Mouse (Mus musculus) G1E (cell line): ENCODE results near the gene Usp42. TPM values are rescaled to one million over a fixed set of nuclear protein-coding genes. Genes with fewer than 3 reads are reported as not detected.

Experiments used
- ATAC-seq: 2 replicates; pipeline ENCODE4 v1.8.0; 2016; ENCODE audit warnings: mild to moderate bottlenecking; ENCODE audit not compliant: insufficient number of reproducible peaks, poor library complexity, low FRiP score, severe bottlenecking; ENCODE audit errors: extremely low read depth
- DNase-seq: peaks from one replicate; pipeline ENCODE4 v3.0.0; 2012; ENCODE audit warnings: low spot score
- H3K27me3 ChIP-seq: 2 replicates; pipeline ENCODE4 v1.6.1; 2012; ENCODE audit warnings: mild to moderate bottlenecking, low read length, inconsistent platforms; ENCODE audit not compliant: insufficient read depth
- H3K36me3 ChIP-seq: replicated peaks from 2 replicates; pipeline ENCODE3; 2012; ENCODE audit warnings: mild to moderate bottlenecking, inconsistent platforms
- H3K4me1 ChIP-seq: 2 replicates; pipeline ENCODE4 v1.6.1; 2012; ENCODE audit warnings: low read depth, low read length, inconsistent platforms, mixed read lengths; ENCODE audit not compliant: insufficient read depth
- H3K4me3 ChIP-seq: 2 replicates; pipeline ENCODE4 v1.5.1; 2012; ENCODE audit warnings: low read depth, mild to moderate bottlenecking, inconsistent platforms, low read length, moderate library complexity, mixed read lengths
- H3K9me3 ChIP-seq: replicated peaks from 2 replicates; pipeline ENCODE4 v1.6.1; 2012; ENCODE audit warnings: inconsistent platforms
- CTCF ChIP-seq: IDR thresholded peaks from 2 replicates; pipeline ENCODE4 v1.5.1; 2012; ENCODE audit warnings: low read depth, low read length, inconsistent platforms, mixed read lengths
- GATA1 ChIP-seq: IDR thresholded peaks from 2 replicates; pipeline ENCODE4 v1.6.1; 2012; ENCODE audit warnings: borderline replicate concordance, low read length, inconsistent platforms, mixed read lengths
- GATA2 ChIP-seq: IDR thresholded peaks from 2 replicates; pipeline ENCODE4 v1.6.1; 2012; ENCODE audit warnings: low read depth, low read length, inconsistent platforms, borderline replicate concordance
- POLR2AphosphoS5 ChIP-seq: IDR thresholded peaks from 2 replicates; pipeline ENCODE4 v1.6.1; 2012; ENCODE audit warnings: low read depth, low read length, inconsistent platforms; ENCODE audit not compliant: insufficient replicate concordance
- TAL1 ChIP-seq: conservative IDR thresholded peaks from 2 replicates; pipeline ENCODE4 v1.6.1; 2012; ENCODE audit warnings: low read depth, low read length, inconsistent platforms, mixed read lengths
- polyA plus RNA-seq: library from polyadenylated mRNA; stranded (reverse); fragments of >175 nt; gene quantifications from 2 replicates; pipeline ENCODE4 v1.2.3, GENCODE M21; 2012
- total RNA-seq, 2 experiments: library from RNA; stranded (forward) in 1 of 2; stranded (reverse) in 1 of 2; fragments of 200-1000 nt in 1 of 2; fragments of >200 nt in 1 of 2; fragmentation: Nextera tagmentation in 1 of 2; gene quantifications; 2 replicates each; pipeline ENCODE4 v1.2.3; 2014 to 2017

Usp42 gene
- total and polyA plus RNA-seq, 3 experiments = 5.6 to 34.7 (median 21.3) TPM

DNA sequence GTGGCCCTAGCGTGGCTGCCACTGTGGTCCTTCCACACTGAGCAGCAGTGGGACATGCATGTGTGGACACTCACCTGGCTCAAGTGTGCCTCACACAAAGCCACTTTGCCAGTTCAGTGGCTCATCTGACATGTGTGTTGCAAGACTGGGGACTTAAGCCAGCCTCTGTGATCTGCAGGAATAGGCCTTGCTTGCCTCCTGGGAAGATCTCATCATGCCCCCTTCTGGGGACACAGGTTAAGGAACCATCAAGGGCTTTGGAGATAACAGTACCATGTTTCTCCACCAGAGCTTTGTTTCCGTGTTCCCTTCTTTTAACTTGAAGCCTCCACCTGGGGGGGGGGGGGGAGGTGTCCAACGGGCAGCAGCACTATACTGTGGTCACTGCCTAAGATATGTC is 35.8 kb downstream of the Usp42 start:
- no peaks in the 10 kb centered on the region for H3K9me3 ChIP-seq
- H3K4me1 ChIP-seq = peaks cover 69% of the 10 kb centered on the region
- peaks cover 100% of the 10 kb centered on the region for H3K36me3 ChIP-seq
- H3K27me3 ChIP-seq = no peaks in the 10 kb centered on the region
- no peak overlapping the region for H3K4me3 ChIP-seq
- peak; percentile 31 for DNase-seq
- TF ChIP-seq POLR2AphosphoS5 (no peak), CTCF (no peak), GATA2 (no peak), GATA1 (no peak), TAL1 (no peak)
- peak; percentile 45; the same call in 1 of the 2 replicates for ATAC-seq

DNA sequence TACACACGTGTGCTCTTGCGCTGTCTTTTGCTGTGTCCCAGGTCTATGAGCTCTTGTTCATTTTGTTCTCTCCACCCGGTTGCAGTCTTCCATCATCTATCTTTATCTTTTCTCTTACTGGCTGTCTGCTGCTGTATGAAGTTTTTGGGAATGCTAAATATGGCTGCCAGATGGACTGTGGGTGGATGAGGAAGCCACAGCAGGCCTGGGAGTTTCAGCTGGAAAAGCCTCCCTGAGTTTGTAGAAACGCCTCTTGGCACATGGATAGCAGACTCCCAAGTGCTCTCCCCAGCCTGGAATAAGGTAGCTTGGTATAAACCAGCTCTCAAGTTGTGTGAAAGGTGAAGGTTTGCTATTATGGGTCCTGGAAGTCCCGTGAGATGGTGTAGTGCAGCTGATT is 41.2 kb downstream of the Usp42 start:
- no peak for ATAC-seq
- H3K4me1 ChIP-seq = peaks cover 32% of the 10 kb centered on the region
- peaks cover 98% of the 10 kb centered on the region for H3K36me3 ChIP-seq

DNA sequence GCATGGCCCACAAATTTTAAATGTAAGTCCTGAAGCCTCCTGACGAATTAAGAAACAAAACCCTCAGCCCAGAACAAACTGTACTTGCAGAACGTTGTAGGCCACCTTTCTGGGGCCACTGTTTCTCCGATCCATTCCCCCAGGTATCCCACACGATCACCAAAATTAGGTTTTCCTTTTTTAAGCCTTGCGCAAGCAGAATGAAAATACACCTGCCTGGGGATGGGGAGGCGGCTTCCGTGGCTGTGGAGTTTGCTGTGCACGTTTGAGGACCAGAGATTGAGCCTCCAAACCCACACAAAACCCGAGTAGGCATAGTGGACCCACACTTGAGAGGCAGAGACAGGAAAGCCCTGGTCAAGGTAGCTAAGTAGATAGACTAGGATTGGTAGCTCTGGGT is 41.7 kb downstream of the Usp42 start:
- H3K4me1 ChIP-seq = peaks cover 30% of the 10 kb centered on the region
- no peak for DNase-seq
- no peaks in the 10 kb centered on the region for H3K27me3 ChIP-seq
- ATAC-seq = no peak
- H3K4me3 ChIP-seq = no peak overlapping the region
- no peaks in the 10 kb centered on the region for H3K9me3 ChIP-seq
- TF ChIP-seq GATA2 = no peak
- TF ChIP-seq GATA1 = no peak
- TF ChIP-seq POLR2AphosphoS5 = no peak
- TF ChIP-seq TAL1 = no peak
- no peak for TF ChIP-seq CTCF
- peaks cover 98% of the 10 kb centered on the region for H3K36me3 ChIP-seq

More for the DNA sequence above, 41.2 kb downstream of the Usp42 start:
- TF ChIP-seq POLR2AphosphoS5 (no peak), TAL1 (no peak), GATA1 (no peak), GATA2 (no peak), CTCF (no peak)
- DNase-seq = no peak
- no peak overlapping the region for H3K4me3 ChIP-seq
- no peaks in the 10 kb centered on the region for H3K27me3 ChIP-seq
- no peaks in the 10 kb centered on the region for H3K9me3 ChIP-seq

DNA sequence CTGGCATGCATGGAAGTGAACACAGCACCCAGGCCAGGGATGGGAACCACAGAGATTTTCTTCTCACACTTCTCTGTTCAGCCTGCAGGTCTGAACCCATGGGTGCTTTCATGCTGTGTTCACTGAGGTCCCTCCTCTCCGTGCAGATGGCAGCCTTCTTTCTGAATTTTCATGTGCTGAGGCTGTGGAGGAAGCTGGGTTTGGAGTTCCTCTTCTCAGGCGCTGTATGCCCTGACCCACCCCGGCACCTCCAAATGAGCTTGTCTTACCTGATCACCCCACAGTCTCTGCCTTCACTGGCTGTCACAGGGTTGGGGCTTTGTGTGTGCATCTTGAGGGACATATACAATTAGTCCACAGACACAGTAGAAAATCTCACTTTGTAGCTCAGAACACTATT is 44.5 kb downstream of the Usp42 start:
- ATAC-seq (no peak), DNase-seq (no peak)
- Histone ChIP-seq H3K36me3 (peaks cover 98% of the 10 kb centered on the region), H3K9me3 (no peaks in the 10 kb centered on the region), H3K4me3 (no peak overlapping the region), H3K4me1 (peaks cover 33% of the 10 kb centered on the region), H3K27me3 (no peaks in the 10 kb centered on the region)
- TF ChIP-seq TAL1 (no peak), CTCF (no peak), GATA2 (no peak), GATA1 (no peak), POLR2AphosphoS5 (no peak)

DNA sequence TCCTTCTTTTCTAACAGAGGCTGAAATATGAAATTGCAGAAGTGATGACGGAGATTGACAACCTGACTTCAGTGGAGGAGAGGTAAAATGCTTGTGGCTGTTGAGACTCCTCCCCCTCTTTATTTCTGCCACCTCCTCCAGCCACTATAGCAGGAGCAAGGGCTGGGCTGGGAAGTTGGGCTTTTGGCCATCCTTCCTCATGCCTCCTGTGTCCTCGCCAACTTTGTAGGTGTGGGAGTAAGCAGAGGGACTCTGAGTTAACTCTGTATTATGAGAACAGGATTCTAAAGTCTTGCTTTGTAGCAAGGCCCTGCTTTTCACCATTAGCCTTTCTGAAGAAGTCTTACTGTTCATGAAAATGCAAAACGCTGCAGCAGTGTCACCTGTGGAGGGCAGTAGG is 45.6 kb downstream of the Usp42 start:
- DNase-seq (no peak), ATAC-seq (no peak)
- no peaks in the 10 kb centered on the region for H3K9me3 ChIP-seq
- H3K36me3 ChIP-seq = peaks cover 97% of the 10 kb centered on the region
- TF ChIP-seq POLR2AphosphoS5 = no peak
- no peak for TF ChIP-seq GATA2
- no peak for TF ChIP-seq TAL1
- no peak for TF ChIP-seq CTCF
- TF ChIP-seq GATA1 = no peak
- H3K27me3 ChIP-seq = no peaks in the 10 kb centered on the region
- H3K4me1 ChIP-seq = peaks cover 40% of the 10 kb centered on the region
- H3K4me3 ChIP-seq = no peak overlapping the region

DNA sequence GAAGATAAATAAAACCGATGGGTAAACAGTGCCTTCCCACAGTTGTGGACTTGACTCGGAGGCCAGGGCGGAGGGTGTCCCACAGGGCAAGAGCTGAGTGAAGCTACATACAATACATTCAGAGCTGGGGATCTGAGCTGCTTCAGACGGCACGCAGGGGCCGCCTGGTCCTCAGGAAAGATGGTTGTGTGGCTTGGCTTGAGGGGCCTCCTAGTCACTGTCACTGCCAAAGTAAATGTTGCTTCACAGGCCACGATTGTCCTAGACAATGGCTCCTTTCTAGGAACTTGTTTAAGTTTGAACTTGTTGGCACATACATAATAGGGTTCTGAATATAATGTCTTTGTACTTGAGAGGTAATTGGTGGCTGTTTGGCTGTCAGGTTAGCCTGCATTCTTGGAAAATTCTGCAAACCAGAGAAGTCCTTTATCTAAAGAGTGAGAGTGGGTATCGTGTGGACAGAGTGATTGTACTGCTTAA is 47.1 kb downstream of the Usp42 start:
- no peak for ATAC-seq
- Histone ChIP-seq H3K27me3 (no peaks in the 10 kb centered on the region), H3K36me3 (peaks cover 93% of the 10 kb centered on the region), H3K4me1 (peaks cover 49% of the 10 kb centered on the region), H3K9me3 (no peaks in the 10 kb centered on the region), H3K4me3 (no peak overlapping the region)
- no peak for DNase-seq
- TF ChIP-seq CTCF = no peak
- no peak for TF ChIP-seq GATA2
- TF ChIP-seq TAL1 = no peak
- no peak for TF ChIP-seq POLR2AphosphoS5

DNA sequence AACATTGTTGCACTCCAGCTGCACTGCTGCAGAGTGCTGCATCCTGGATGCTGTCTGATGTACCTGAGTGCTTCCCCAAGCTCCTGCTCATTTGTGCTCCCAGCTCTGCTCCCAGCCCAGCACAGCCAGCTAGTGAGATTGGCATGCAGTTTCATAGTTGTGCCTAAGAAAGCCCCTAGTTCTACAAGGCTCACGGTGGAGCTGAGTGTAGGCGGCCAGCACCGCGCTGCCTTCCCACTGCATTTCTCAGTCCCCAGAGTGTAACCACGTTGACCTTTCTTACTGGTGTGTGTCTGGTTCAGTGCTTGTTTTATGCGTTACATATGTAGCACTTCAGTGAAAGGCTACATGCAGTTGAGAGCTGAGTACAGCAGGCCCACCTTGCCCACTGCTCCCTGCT is 48.4 kb downstream of the Usp42 start:
- H3K27me3 ChIP-seq = no peaks in the 10 kb centered on the region
- TF ChIP-seq POLR2AphosphoS5 = no peak
- TF ChIP-seq TAL1 = no peak
- TF ChIP-seq CTCF = no peak
- no peak for TF ChIP-seq GATA2
- no peak for TF ChIP-seq GATA1
- H3K4me3 ChIP-seq = no peak overlapping the region
- peaks cover 94% of the 10 kb centered on the region for H3K36me3 ChIP-seq
- peaks cover 62% of the 10 kb centered on the region for H3K4me1 ChIP-seq
- H3K9me3 ChIP-seq = no peaks in the 10 kb centered on the region
- ATAC-seq (no peak), DNase-seq (no peak)
